Comparison of ENCODE assay signal across 28 mouse cellular contexts in genomic region chr4:69739833-69740510, GRCm38 (mm10).
DNase-seq lines count a peak whose midpoint lies in the region; ATAC-seq and TF ChIP-seq lines count a peak whose summit lies in the region.
"Had no signal": no experiment of that assay in that cellular context is flagged by ENCODE, and none has a peak within 500 bp of the region (broad histone marks: within the 10 kb centered on the region; RNA-seq: fewer than 3 reads in every experiment).

No protein-coding gene starts in this region.

- no peaks in the 10 kb centered on the region for H3K4me1 ChIP-seq in forebrain, postnatal 0 days (ENCODE audit: insufficient read depth)
- no peaks in the 10 kb centered on the region for H3K4me1 ChIP-seq in forebrain, embryonic 11.5 days (replicated peaks; ENCODE audit: control insufficient read depth, insufficient read depth, low read length)
- no peaks in the 10 kb centered on the region for H3K4me1 ChIP-seq in heart, embryonic 10.5 days
- H3K4me1 ChIP-seq: embryonic facial prominence, embryonic 12.5 days; kidney, embryonic 15.5 days; limb, embryonic 10.5 days; limb, embryonic 15.5 days; liver, embryonic 13.5 days had no signal

- no peak overlapping the region for H3K4me2 ChIP-seq in forebrain, postnatal 0 days (ENCODE audit: low read depth)
- H3K4me2 ChIP-seq in forebrain, embryonic 11.5 days (ENCODE audit: low read depth, low read length, severe bottlenecking): no peak overlapping the region
- H3K4me2 ChIP-seq: embryonic facial prominence, embryonic 12.5 days; kidney, embryonic 15.5 days; limb, embryonic 15.5 days; liver, embryonic 13.5 days had no signal

- H3K27ac ChIP-seq in forebrain, postnatal 0 days (ENCODE audit: low read depth, low read length): no peak overlapping the region
- no peak overlapping the region for H3K27ac ChIP-seq in forebrain, embryonic 11.5 days (ENCODE audit: low read depth, low read length)
- no peak overlapping the region for H3K27ac ChIP-seq in heart, embryonic 10.5 days
- H3K27ac ChIP-seq: embryonic facial prominence, embryonic 12.5 days; kidney, embryonic 15.5 days; limb, embryonic 10.5 days; limb, embryonic 15.5 days; liver, embryonic 13.5 days; stomach, postnatal 0 days had no signal

- H3K36me3 ChIP-seq in forebrain, postnatal 0 days (ENCODE audit: insufficient read depth): no peaks in the 10 kb centered on the region
- no peaks in the 10 kb centered on the region for H3K36me3 ChIP-seq in forebrain, embryonic 11.5 days (ENCODE audit: control insufficient read depth, insufficient read depth, low read length)
- no peaks in the 10 kb centered on the region for H3K36me3 ChIP-seq in heart, embryonic 10.5 days
- H3K36me3 ChIP-seq: embryonic facial prominence, embryonic 12.5 days; kidney, embryonic 15.5 days; limb, embryonic 10.5 days; limb, embryonic 15.5 days; liver, embryonic 13.5 days had no signal

- intact Hi-C loops in heart, postnatal 10 days (cut with DNase I): no loop called here

- peak; percentile 23 to 27 for DNase-seq in cerebellum, postnatal 10 days
- DNase-seq in cerebellum, adult 9-11 months: no peak
- peak; percentile 52 for DNase-seq in forebrain, postnatal 0 days
- DNase-seq in forebrain, embryonic 11.5 days (ENCODE audit: low spot score): no peak
- peak; percentile 4 to 6 for DNase-seq in heart, postnatal 10 days
- no peak for DNase-seq in heart, embryonic 10.5 days (ENCODE audit: low spot score)
- DNase-seq in brain, adult 2 months (ENCODE audit: low read depth, low spot score): peak; percentile 68
- no peak for DNase-seq in MN1 (ENCODE audit: low spot score)
- DNase-seq: adrenal gland, adult 8-10 months; cerebellum, adult 11-12 months; embryo, embryonic 11 days; kidney, adult 18-20 months; kidney, postnatal 25 days; liver, embryonic 13.5 days; lung, adult 18-20 months; lung, postnatal 10 days; midbrain, embryonic 14.5 days; retina, postnatal 1 day; spleen, adult 18-20 months; thymus, adult 2 months; thymus, postnatal 36 days had no signal

- H3K9me3 ChIP-seq in forebrain, postnatal 0 days (ENCODE audit: low read length): no peaks in the 10 kb centered on the region
- no peaks in the 10 kb centered on the region for H3K9me3 ChIP-seq in forebrain, embryonic 11.5 days (ENCODE audit: control insufficient read depth, low read length)
- no peaks in the 10 kb centered on the region for H3K9me3 ChIP-seq in heart, embryonic 10.5 days
- H3K9me3 ChIP-seq: embryonic facial prominence, embryonic 12.5 days; kidney, embryonic 15.5 days; limb, embryonic 10.5 days; limb, embryonic 15.5 days; liver, embryonic 13.5 days had no signal

- 68% methylated on average over 7 of the region's 7 CpGs for WGBS in forebrain, postnatal 0 days
- 83% methylated on average over 7 of the region's 7 CpGs for WGBS in forebrain, embryonic 11.5 days
- 41% methylated on average over 7 of the region's 7 CpGs for WGBS in heart, embryonic 10.5 days

- H3K9ac ChIP-seq in forebrain, postnatal 0 days: no peak overlapping the region
- H3K9ac ChIP-seq in forebrain, embryonic 11.5 days (ENCODE audit: low read length): no peak overlapping the region
- H3K9ac ChIP-seq: embryonic facial prominence, embryonic 12.5 days; kidney, embryonic 15.5 days; limb, embryonic 15.5 days; liver, embryonic 13.5 days had no signal

- ATAC-seq in forebrain, postnatal 0 days: peak; percentile 87
- ATAC-seq in forebrain, embryonic 11.5 days (replicated peaks; ENCODE audit: low FRiP score): no peak
- ATAC-seq: hindbrain, embryonic 16.5 days had no signal

- H3K4me3 ChIP-seq in forebrain, postnatal 0 days (ENCODE audit: low read depth, low read length): no peak overlapping the region
- H3K4me3 ChIP-seq in forebrain, embryonic 11.5 days (ENCODE audit: low read depth, low read length): no peak overlapping the region
- H3K4me3 ChIP-seq in heart, embryonic 10.5 days: no peak overlapping the region
- H3K4me3 ChIP-seq: embryonic facial prominence, embryonic 12.5 days; kidney, embryonic 15.5 days; limb, embryonic 10.5 days; limb, embryonic 15.5 days; liver, embryonic 13.5 days had no signal

- TF ChIP-seq CTCF in forebrain, postnatal 0 days (IDR thresholded peaks at IDR 0.05; ENCODE audit: low read depth): no peak

- H3K27me3 ChIP-seq in forebrain, postnatal 0 days (ENCODE audit: insufficient read depth, low read length): no peaks in the 10 kb centered on the region
- H3K27me3 ChIP-seq in forebrain, embryonic 11.5 days (ENCODE audit: control insufficient read depth, insufficient read depth, low read length): no peaks in the 10 kb centered on the region
- H3K27me3 ChIP-seq in heart, embryonic 10.5 days (ENCODE audit: insufficient read depth, poor library complexity, severe bottlenecking): no peaks in the 10 kb centered on the region
- H3K27me3 ChIP-seq: CH12.LX; embryonic facial prominence, embryonic 12.5 days; kidney, embryonic 15.5 days; limb, embryonic 15.5 days; liver, embryonic 13.5 days had no signal

Comparison
In these comparisons a context has a peak if more than half of its experiments do, and no peak if none do; other contexts are left out.
1. DNase-seq: peak in cerebellum, postnatal 10 days (2 of 2), forebrain, postnatal 0 days (single experiment), heart, postnatal 10 days (2 of 2) and brain, adult 2 months (single experiment); none in cerebellum, adult 9-11 months (single experiment), forebrain, embryonic 11.5 days (single experiment), heart, embryonic 10.5 days (single experiment) and MN1 (single experiment).